Mouse (Mus musculus): ENCODE results near the gene Snx9.

The Snx9 gene

DNA sequence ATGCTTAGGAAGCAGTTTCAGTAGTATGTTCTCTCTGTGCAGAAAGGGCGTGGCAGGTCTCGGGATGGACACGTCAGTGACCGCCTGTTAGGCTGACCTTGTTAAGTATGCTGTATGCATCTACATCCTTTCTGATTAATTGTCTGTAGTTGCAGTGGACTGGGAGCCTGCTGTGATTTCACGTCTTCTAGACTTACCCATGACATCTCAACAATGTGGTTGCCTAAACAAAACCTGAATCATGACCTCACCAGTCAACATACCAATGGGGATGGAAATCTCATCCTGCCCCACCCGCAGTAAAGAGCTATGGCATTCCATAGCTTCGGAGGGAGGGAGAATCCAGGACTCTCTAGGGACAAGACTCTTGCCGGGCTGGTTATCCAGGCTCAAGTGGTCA lies 5.0 kb downstream of the Snx9 start:
- DNase-seq: no peak

- DNase-seq: peak; percentile 17
These were observed 7.7 kb downstream of the Snx9 start for GRCm38 (mm10) chr17:5848706-5849415.

- DNase-seq: peak; percentile 84
These were observed 8.3 kb downstream of the Snx9 start for GRCm38 (mm10) chr17:5849421-5849910.

DNA sequence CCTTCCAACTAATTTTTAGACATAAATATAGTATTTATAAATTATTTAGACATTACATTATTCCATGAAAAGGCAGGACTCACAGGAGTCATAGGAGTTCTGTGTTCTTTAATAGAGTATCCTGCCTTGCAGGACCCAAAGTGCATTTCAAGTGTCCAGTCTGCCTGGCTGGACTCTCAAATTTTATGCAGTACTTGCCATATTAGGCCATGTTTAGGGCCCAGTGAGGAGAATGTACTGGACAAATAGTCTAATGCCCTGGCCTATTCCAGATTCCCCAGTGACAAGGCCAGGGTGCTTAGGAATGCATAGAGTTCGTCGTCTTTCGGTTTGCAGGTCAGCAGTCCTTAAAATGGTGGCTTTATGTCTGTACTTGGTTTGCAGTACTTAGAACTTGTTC lies 8.9 kb downstream of the Snx9 start:
- no peak for DNase-seq

GRCm38 (mm10) chr17:5850476-5850875 lies 9.3 kb downstream of the Snx9 start:
- no peak for DNase-seq

DNA sequence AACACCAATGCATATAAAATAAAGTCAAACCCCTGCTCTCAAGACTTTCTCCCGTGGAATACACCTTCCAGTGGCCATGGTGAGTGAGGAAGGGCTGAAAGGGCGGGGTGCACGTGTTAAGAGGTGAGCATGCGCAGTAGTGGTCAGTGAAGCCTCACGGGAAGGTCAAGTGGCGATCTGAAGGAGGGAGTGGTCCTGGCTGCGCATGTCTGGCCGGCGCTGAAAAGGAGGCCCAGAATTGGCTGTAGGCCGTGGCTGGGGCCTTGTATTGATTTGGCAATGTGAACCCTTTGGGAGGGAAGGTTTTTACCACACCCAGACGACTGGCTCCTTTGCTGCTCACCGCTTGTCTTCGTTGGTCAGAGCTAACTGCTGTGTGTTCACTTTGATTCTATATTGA lies 12.8 kb downstream of the Snx9 start:
- DNase-seq: no peak

- DNase-seq: no peak
These were observed 14.4 kb downstream of the Snx9 start for GRCm38 (mm10) chr17:5855560-5855959.

DNA sequence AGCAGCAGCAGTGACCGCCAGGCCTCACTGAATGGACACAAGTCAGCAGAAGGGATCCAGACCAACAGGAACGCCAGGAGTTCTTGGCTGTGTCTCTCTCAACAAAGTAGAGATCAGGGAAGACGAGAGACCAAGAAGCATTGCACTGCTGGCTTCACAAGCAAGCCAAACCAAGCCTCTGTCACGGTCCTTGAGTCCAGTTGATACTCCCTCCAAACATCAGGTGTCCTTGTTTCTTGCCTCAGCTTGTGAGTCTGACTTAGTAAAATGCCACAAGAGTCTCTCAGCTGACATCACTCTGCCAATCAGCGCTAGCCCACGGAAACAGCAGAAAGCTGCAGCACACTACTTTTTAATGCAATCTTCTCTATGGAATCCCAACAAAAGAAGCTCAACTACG lies 15.3 kb downstream of the Snx9 start:
- no peak for DNase-seq

- DNase-seq: no peak
These were observed 16.1 kb downstream of the Snx9 start for GRCm38 (mm10) chr17:5857206-5857605.

DNA sequence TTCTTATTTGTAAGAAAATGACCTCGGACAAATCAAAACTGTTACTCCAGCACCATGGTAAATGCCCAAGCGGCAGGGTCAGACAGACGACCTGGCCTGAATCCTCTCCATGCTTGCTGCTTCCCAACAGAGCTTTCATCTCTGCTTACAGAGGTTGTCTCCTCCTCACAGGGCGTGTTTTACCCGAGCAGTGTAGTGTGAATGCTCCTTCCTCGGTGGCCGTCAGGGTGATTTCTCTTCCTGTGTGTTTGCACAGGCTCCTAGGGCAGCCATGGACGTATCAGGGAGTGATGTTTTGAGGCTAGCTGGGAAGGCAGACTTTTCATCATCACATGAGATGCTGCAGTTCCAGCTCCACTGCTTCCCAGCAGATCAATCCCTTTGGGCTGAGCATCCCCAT lies 17.1 kb downstream of the Snx9 start:
- DNase-seq: no peak

DNA sequence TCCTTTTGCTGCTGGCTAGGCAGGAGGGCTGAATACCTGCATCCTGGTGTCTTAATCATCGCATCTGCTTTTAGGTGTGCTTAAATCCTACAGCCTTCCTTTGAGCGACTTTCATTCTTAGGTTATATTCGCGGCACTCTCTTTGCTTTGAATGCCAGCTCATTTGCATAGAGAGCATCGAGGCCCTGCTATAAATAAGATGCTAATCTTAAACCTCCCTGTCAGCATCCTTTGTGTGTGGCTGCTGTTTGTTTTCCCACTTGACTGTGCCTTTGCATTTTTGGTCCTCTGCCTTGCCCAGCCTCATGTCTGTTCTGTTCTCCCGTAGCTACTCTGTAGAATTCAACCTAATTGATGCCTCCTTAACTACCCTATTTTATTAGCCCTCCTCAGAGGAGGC lies 21.2 kb downstream of the Snx9 start:
- DNase-seq: no peak

DNA sequence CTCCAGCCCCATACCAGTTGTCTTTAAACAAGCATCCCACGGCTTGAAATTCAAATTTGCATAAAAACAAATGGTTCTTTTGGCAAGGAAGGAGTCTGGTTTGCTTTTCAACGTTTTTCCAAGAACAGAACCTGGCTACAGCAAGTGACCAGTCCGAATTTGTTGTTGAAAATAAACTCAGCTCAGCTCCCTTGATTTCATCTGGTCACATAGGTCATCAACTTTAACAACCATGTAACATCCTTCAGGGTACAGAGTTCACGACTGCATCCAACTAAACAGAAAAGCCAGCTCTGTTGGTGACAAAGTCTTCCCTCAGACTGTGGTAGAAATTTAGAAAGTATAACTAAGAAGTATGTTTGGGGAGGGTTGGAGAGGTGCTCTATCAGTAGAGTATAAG lies 21.7 kb downstream of the Snx9 start:
- DNase-seq: no peak

- DNase-seq: no peak
These were observed 22.6 kb downstream of the Snx9 start for GRCm38 (mm10) chr17:5863745-5864144.

GRCm38 (mm10) chr17:5867456-5867855 lies 26.3 kb downstream of the Snx9 start:
- DNase-seq: no peak

DNA sequence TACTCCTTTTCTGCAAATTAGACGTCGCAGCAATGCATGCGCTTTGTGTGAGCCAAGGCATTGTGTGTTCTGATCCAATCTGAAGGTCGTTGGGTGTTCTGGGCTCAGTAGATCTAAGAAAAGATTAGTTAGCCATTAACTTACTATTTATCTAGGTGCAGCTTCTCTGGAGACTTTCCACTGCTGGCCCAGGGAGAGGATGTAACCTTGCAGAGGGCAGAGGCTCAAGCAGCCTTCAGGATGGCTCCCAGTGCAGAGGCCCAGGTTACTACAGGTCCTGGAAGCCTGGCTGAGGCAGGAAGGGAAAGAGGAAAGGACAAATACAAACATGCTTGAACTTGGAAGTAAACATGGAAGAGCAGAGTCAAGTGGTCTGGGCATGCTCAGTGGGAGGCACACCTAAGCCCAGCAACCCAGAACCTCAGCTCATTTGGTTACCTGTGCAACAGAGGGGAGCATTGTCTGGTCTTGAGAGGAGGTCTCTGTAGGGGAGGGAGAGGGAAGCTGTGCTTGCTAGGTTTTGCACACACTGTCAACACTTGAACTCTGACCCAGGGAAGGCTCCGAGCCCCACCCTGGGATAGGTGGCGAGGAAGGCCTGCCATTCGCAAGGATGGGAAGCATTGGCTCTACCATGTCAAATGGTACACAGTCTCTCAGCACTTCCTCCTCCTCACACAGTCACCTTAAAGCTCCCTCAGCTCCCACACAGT lies 27.3 kb downstream of the Snx9 start:
- peak; percentile 49 for DNase-seq

GRCm38 (mm10) chr17:5869461-5869860 lies 28.3 kb downstream of the Snx9 start:
- no peak for DNase-seq

GRCm38 (mm10) chr17:5870002-5870401 lies 28.9 kb downstream of the Snx9 start:
- no peak for DNase-seq

DNA sequence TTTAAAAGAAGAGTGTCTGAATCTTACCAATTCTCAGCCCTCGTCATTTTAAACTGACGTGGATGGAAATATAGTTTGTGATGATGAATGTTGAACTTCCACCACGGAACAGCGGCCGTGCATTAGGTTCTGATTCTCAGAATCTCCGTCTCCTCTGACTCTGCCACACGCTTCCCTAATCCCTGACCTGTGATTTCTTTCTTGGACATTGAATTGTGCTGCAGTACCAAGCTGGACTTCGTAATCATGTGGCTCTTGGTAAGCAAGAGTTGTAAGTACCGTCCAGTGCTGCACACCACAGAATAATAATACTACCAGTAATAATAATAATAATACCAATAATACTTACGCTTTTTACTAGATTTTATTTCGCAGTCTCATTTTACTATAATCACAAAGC lies 29.6 kb downstream of the Snx9 start:
- DNase-seq: no peak

- DNase-seq: peak; percentile 73
These were observed 31.4 kb downstream of the Snx9 start for GRCm38 (mm10) chr17:5872506-5872905.

DNA sequence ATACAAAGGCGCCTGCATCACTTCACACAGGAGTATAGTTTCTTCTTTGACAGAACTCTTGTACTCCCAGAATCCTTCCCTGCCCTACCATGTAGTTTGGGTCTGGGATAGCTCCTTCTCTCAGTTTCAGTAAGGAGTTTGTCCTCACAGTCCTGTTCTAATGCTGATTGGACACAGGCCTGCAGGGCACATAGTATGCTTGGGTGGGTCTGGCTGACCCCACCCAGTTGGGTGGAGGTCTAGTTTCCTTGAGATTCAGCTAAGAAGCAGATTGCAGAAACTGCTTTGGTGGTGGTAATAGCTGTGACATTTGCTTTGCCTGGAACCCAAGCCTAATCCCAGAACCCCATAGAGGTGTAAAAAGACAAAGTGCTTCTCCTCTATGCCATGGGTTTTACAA lies 33.4 kb downstream of the Snx9 start:
- no peak for DNase-seq

GRCm38 (mm10) chr17:5877611-5878157 lies 36.6 kb downstream of the Snx9 start:
- no peak for DNase-seq

- no peak for DNase-seq
These were observed 37.7 kb downstream of the Snx9 start for GRCm38 (mm10) chr17:5878878-5879277.

DNA sequence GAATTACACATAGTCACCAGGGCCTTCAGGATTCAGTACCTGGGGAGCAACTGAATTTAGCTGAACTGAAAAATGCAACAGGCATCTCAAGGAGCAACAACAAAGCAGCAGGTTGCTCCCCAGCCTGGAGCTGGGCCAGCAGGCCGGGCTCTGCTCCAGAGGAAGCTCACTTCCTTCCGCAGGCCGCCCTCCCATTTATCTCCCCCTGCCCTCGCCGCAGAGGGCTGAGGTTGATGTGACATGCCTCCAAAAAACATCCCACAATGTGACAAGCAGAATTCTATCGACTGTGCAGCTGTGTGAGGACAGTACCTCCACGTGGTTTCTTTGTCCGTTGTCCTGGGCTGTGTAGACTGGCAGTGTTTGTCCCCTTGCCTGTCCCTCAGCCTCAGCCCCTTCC lies 44.3 kb downstream of the Snx9 start:
- peak; percentile 82 for DNase-seq

DNA sequence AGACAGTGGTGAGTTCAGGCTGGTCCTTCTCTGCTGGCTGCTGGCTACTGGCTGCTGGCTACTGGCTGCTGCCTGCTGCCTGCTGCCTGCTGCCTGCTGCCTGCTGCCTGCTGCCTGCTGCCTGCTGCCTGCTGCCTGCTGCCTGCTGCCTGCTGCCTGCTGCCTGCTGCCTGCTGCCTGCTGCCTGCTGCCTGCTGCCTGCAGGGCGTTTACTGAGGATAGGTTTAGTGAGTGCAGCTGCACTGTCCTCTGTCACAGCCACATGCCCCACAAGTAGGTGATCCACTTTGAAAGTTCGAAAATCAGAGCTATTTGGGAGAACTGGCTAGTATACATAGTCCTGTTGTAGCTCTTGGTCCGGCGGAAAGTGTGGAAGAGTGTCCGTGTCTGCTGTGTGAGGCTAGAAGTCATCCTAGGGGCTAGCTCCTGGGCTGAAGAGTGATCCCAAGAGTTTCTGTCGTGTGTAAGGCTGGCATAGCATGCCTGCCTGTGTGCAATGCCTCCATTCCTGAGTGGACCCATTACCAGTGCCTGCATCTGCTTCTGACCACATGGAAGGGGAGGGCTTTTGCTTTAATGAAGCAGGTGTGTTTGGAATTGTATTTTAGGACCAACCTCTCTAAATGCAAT lies 45.2 kb downstream of the Snx9 start:
- no peak for DNase-seq

Data from kidney, adult 18-20 months (tissue).